Mouse (Mus musculus) kidney, embryonic 14.5 days (tissue): Measurements from ENCODE around the gene Lrrc63. TPM values are rescaled to one million over a fixed set of nuclear protein-coding genes. Genes with fewer than 3 reads are reported as not detected.
"Not testable (repeated sequence)": the region's sequence is repeated elsewhere in the genome, so short reads cannot be mapped to it uniquely, and the experiment has no call there.

Experiments
- ATAC-seq: fragments of 200-750 bp; cut with Nextera tagmentation; 2 replicates; pipeline ENCODE4 v1.8.0; 2017; ENCODE audit warnings: moderate number of reproducible peaks, mild to moderate bottlenecking, moderate TSS enrichment, moderate library complexity; ENCODE audit not compliant: low FRiP score, low TSS enrichment
- H3K27ac ChIP-seq: fragments of 300-500 bp; sonication (generic); 2 replicates; pipeline ENCODE4 v1.5.1; 2014; ENCODE audit warnings: low read depth, mild to moderate bottlenecking, low read length, moderate library complexity, mixed read lengths
- H3K27me3 ChIP-seq: fragments of 300-500 bp; sonication (generic); 2 replicates; pipeline ENCODE4 v1.6.1; 2014; ENCODE audit warnings: mild to moderate bottlenecking, low read length; ENCODE audit not compliant: control insufficient read depth, insufficient read depth
- H3K36me3 ChIP-seq: fragments of 300-500 bp; sonication (generic); 2 replicates; pipeline ENCODE4 v1.6.1; 2014; ENCODE audit warnings: low read length, mixed read lengths; ENCODE audit not compliant: control insufficient read depth, insufficient read depth
- H3K4me1 ChIP-seq: fragments of 300-500 bp; sonication (generic); 2 replicates; pipeline ENCODE4 v1.6.1; 2014; ENCODE audit warnings: low read length, mixed read lengths; ENCODE audit not compliant: control insufficient read depth, insufficient read depth
- H3K4me2 ChIP-seq: fragments of 300-500 bp; sonication (generic); replicated peaks from 2 replicates; pipeline ENCODE4 v1.6.1; 2014; ENCODE audit warnings: low read depth, mild to moderate bottlenecking, low read length
- H3K4me3 ChIP-seq: fragments of 300-500 bp; sonication (generic); 2 replicates; pipeline ENCODE4 v1.5.1; 2014; ENCODE audit warnings: mild to moderate bottlenecking, low read length
- H3K9ac ChIP-seq: fragments of 300-500 bp; sonication (generic); 2 replicates; pipeline ENCODE4 v1.6.1; 2014; ENCODE audit warnings: low read depth, mild to moderate bottlenecking, low read length, moderate library complexity
- H3K9me3 ChIP-seq: fragments of 300-500 bp; sonication (generic); 2 replicates; pipeline ENCODE4 v1.6.1; 2016; ENCODE audit warnings: low read length; ENCODE audit not compliant: control insufficient read depth
- WGBS: fragments of 180-500 bp; shearing (Covaris S2); extraction: QIAGEN DNeasy Blood & Tissue Kit; methylation state at CpG from one replicate; pipeline ENCODE4 v1.1.7; 2014; 5-methylcytosine and 5-hydroxymethylcytosine counted together
- polyA plus RNA-seq: library from polyadenylated mRNA; unstranded; fragments of >200 nt; fragmentation: Nextera tagmentation; extraction: Ambion mirVana; gene quantifications from 2 replicates; pipeline ENCODE4 v1.2.1, GENCODE M21; 2014

Lrrc63 gene
- polyA plus RNA-seq, 1 experiment from 2014 or later = not detected

- Histone ChIP-seq H3K4me1 (no peaks in the 10 kb centered on the region), H3K9ac (no peak overlapping the region), H3K4me3 (no peak overlapping the region), H3K9me3 (no peaks in the 10 kb centered on the region), H3K27me3 (no peaks in the 10 kb centered on the region), H3K27ac (no peak overlapping the region), H3K36me3 (no peaks in the 10 kb centered on the region), H3K4me2 (no peak overlapping the region)
- no peak for ATAC-seq
- WGBS = 83% methylated on average over 9 of the region's 9 CpGs
Observed at GRCm38 (mm10) chr14:75148229-75148628, 17.5 kb upstream of the Lrrc63 start.

GRCm38 (mm10) chr14:75147706-75148105, 17.0 kb upstream of the Lrrc63 start:
- not testable (repeated sequence) for H3K4me3 ChIP-seq, H3K4me2 ChIP-seq, H3K9me3 ChIP-seq, H3K27ac ChIP-seq, H3K27me3 ChIP-seq, H3K4me1 ChIP-seq, H3K9ac ChIP-seq, ATAC-seq, H3K36me3 ChIP-seq
- 85% methylated on average over 2 of the region's 2 CpGs for WGBS

GRCm38 (mm10) chr14:75139225-75139624, 8.5 kb upstream of the Lrrc63 start:
- no peak overlapping the region for H3K9ac ChIP-seq
- no peak overlapping the region for H3K4me2 ChIP-seq
- no peak overlapping the region for H3K27ac ChIP-seq
- H3K4me3 ChIP-seq = no peak overlapping the region
- H3K4me1 ChIP-seq = no peaks in the 10 kb centered on the region
- H3K36me3 ChIP-seq = no peaks in the 10 kb centered on the region
- H3K27me3 ChIP-seq = no peaks in the 10 kb centered on the region
- no peak for ATAC-seq
- WGBS = 79% methylated on average over 2 of the region's 2 CpGs
- no peaks in the 10 kb centered on the region for H3K9me3 ChIP-seq

GRCm38 (mm10) chr14:75138503-75138902, 7.8 kb upstream of the Lrrc63 start:
- Histone ChIP-seq H3K9ac (no peak overlapping the region), H3K4me3 (no peak overlapping the region), H3K9me3 (no peaks in the 10 kb centered on the region), H3K4me2 (no peak overlapping the region), H3K27me3 (no peaks in the 10 kb centered on the region), H3K4me1 (no peaks in the 10 kb centered on the region), H3K36me3 (no peaks in the 10 kb centered on the region), H3K27ac (no peak overlapping the region)
- no peak for ATAC-seq
- 78% methylated on average over 10 of the region's 10 CpGs for whole genome bisulfite sequencing

GRCm38 (mm10) chr14:75136119-75136966, 5.7 kb upstream of the Lrrc63 start:
- no peak overlapping the region for H3K27ac ChIP-seq
- ATAC-seq = no peak
- no peaks in the 10 kb centered on the region for H3K36me3 ChIP-seq
- peak overlapping the region; percentile 19; the same call in 1 of the 2 replicates for H3K4me3 ChIP-seq
- H3K27me3 ChIP-seq = no peaks in the 10 kb centered on the region
- no peaks in the 10 kb centered on the region for H3K9me3 ChIP-seq
- WGBS = 71% methylated on average over 25 of the region's 25 CpGs
- H3K4me2 ChIP-seq = peak overlapping the region; percentile 13; the same call in 1 of the 2 replicates
- H3K4me1 ChIP-seq = no peaks in the 10 kb centered on the region
- H3K9ac ChIP-seq = no peak overlapping the region

GRCm38 (mm10) chr14:75131324-75131935, 749 bp upstream of the Lrrc63 start:
- peak overlapping the region; percentile 94 for H3K4me2 ChIP-seq
- no peak overlapping the region; the same call in 1 of the 2 replicates for H3K27ac ChIP-seq
- no peaks in the 10 kb centered on the region for H3K27me3 ChIP-seq
- H3K4me1 ChIP-seq = no peaks in the 10 kb centered on the region
- 4% methylated on average over 12 of the region's 12 CpGs for WGBS
- H3K4me3 ChIP-seq = peak overlapping the region; percentile 59
- H3K9ac ChIP-seq = no peak overlapping the region
- H3K36me3 ChIP-seq = no peaks in the 10 kb centered on the region
- ATAC-seq = peak; percentile 1; the same call in 1 of the 2 replicates
- H3K9me3 ChIP-seq = no peaks in the 10 kb centered on the region

GRCm38 (mm10) chr14:75121658-75122057, 9.0 kb downstream of the Lrrc63 start:
- Histone ChIP-seq H3K27ac (no peak overlapping the region), H3K4me2 (no peak overlapping the region), H3K9ac (no peak overlapping the region), H3K36me3 (no peaks in the 10 kb centered on the region), H3K9me3 (no peaks in the 10 kb centered on the region), H3K4me3 (no peak overlapping the region), H3K27me3 (no peaks in the 10 kb centered on the region), H3K4me1 (no peaks in the 10 kb centered on the region)
- 68% methylated on average over 8 of the region's 8 CpGs for WGBS
- ATAC-seq = no peak

GRCm38 (mm10) chr14:75102956-75103355, 27.7 kb downstream of the Lrrc63 start:
- H3K27me3 ChIP-seq = no peaks in the 10 kb centered on the region
- no peak overlapping the region for H3K27ac ChIP-seq
- no peak overlapping the region for H3K4me2 ChIP-seq
- 90% methylated on average over 5 of the region's 5 CpGs for WGBS
- H3K4me1 ChIP-seq = no peaks in the 10 kb centered on the region
- no peak overlapping the region for H3K9ac ChIP-seq
- H3K9me3 ChIP-seq = no peaks in the 10 kb centered on the region
- H3K36me3 ChIP-seq = no peaks in the 10 kb centered on the region
- no peak for ATAC-seq
- no peak overlapping the region for H3K4me3 ChIP-seq

- Histone ChIP-seq H3K27ac (no peak overlapping the region), H3K4me2 (no peak overlapping the region), H3K4me1 (no peaks in the 10 kb centered on the region), H3K4me3 (no peak overlapping the region), H3K36me3 (no peaks in the 10 kb centered on the region), H3K27me3 (no peaks in the 10 kb centered on the region), H3K9me3 (no peaks in the 10 kb centered on the region), H3K9ac (no peak overlapping the region)
- no peak for ATAC-seq
- 78% methylated on average over 6 of the region's 6 CpGs for WGBS
Observed at GRCm38 (mm10) chr14:75077946-75078345, 52.7 kb downstream of the Lrrc63 start.
